Mouse (Mus musculus) lung, adult 2 months (tissue): ENCODE data around the gene Pclo.

Experiments used
- CTCF ChIP-seq: fragments of 200-500 bp; IDR thresholded peaks from 2 replicates; pipeline ENCODE4 v1.5.1; 2011; ENCODE audit warnings: mild to moderate bottlenecking, low read length, control low read depth; ENCODE audit not compliant: insufficient read depth
- POLR2A ChIP-seq: fragments of 200-500 bp; IDR thresholded peaks from 2 replicates; pipeline ENCODE4 v1.6.1; 2011; ENCODE audit warnings: low read depth, mild to moderate bottlenecking, control low read depth, low read length, borderline replicate concordance; ENCODE audit errors: extremely low read depth

- TF ChIP-seq POLR2A = no peak
- no peak for TF ChIP-seq CTCF
Observed at GRCm38 (mm10) chr5:14696745-14697144, 182.0 kb downstream of the Pclo start.
